Mouse (Mus musculus) ovary, adult 18-20 months (tissue): ENCODE results near the gene AI597479.
"Not testable (repeated sequence)": the region's sequence is repeated elsewhere in the genome, so short reads cannot be mapped to it uniquely, and the experiment has no call there.

Source experiments
- DNase-seq: peaks from one replicate; pipeline ENCODE4 v3.0.0; 2022; ENCODE audit warnings: low spot score, mixed read lengths

Gene AI597479

GRCm38 (mm10) chr1:43124726-43125125 is 26.2 kb downstream of the AI597479 start:
- no peak for DNase-seq

- no peak for DNase-seq
These were observed 28.7 kb downstream of the AI597479 start for GRCm38 (mm10) chr1:43127196-43127595.

- no peak for DNase-seq
These were observed 29.5 kb downstream of the AI597479 start for GRCm38 (mm10) chr1:43127820-43128610.

GRCm38 (mm10) chr1:43130219-43130981 is 31.9 kb downstream of the AI597479 start:
- no peak for DNase-seq

GRCm38 (mm10) chr1:43131591-43131990 is 33.1 kb downstream of the AI597479 start:
- no peak for DNase-seq

GRCm38 (mm10) chr1:43136488-43137029 is 38.0 kb downstream of the AI597479 start:
- DNase-seq: not testable (repeated sequence)

- no peak for DNase-seq
These were observed 38.8 kb downstream of the AI597479 start for GRCm38 (mm10) chr1:43137334-43137733.

GRCm38 (mm10) chr1:43138268-43138812 is 39.8 kb downstream of the AI597479 start:
- DNase-seq: no peak

- peak; percentile 51 for DNase-seq
These were observed 41.2 kb downstream of the AI597479 start for GRCm38 (mm10) chr1:43139587-43140266.

- no peak for DNase-seq
These were observed 43.0 kb downstream of the AI597479 start for GRCm38 (mm10) chr1:43141555-43141961.

GRCm38 (mm10) chr1:43142849-43143248 is 44.3 kb downstream of the AI597479 start:
- no peak for DNase-seq

- no peak for DNase-seq
These were observed 44.8 kb downstream of the AI597479 start for GRCm38 (mm10) chr1:43143284-43143683.

GRCm38 (mm10) chr1:43143791-43144190 is 45.3 kb downstream of the AI597479 start:
- no peak for DNase-seq

GRCm38 (mm10) chr1:43144338-43144906 is 45.9 kb downstream of the AI597479 start:
- no peak for DNase-seq

- DNase-seq: no peak
These were observed 46.9 kb downstream of the AI597479 start for GRCm38 (mm10) chr1:43145388-43145787.

GRCm38 (mm10) chr1:43147474-43147873 is 49.0 kb downstream of the AI597479 start:
- DNase-seq: no peak

- DNase-seq: no peak
These were observed 51.7 kb downstream of the AI597479 start for GRCm38 (mm10) chr1:43150225-43150624.

- DNase-seq: no peak
These were observed 54.1 kb downstream of the AI597479 start for GRCm38 (mm10) chr1:43152626-43153025.

GRCm38 (mm10) chr1:43153538-43153937 is 55.0 kb downstream of the AI597479 start:
- no peak for DNase-seq

- no peak for DNase-seq
These were observed 56.0 kb downstream of the AI597479 start for GRCm38 (mm10) chr1:43154491-43154890.

- no peak for DNase-seq
These were observed 59.4 kb downstream of the AI597479 start for GRCm38 (mm10) chr1:43157907-43158306.

GRCm38 (mm10) chr1:43159429-43159828 is 60.9 kb downstream of the AI597479 start:
- DNase-seq: no peak
